Mouse (Mus musculus) spleen, postnatal 36 days (tissue): ENCODE data around the gene Rilpl1.
"Not testable (repeated sequence)": the region's sequence is repeated elsewhere in the genome, so short reads cannot be mapped to it uniquely, and the experiment has no call there.

Experiments
- DNase-seq, 2 experiments: peaks; one replicate each; pipeline ENCODE4 v3.0.0; 2022; ENCODE audit warnings: low spot score in 2 of 2, mixed read lengths in 1 of 2

Gene Rilpl1

GRCm38 (mm10) chr5:124529697-124530096 lies 1.5 kb downstream of the Rilpl1 start:
- no peak for DNase-seq

DNA sequence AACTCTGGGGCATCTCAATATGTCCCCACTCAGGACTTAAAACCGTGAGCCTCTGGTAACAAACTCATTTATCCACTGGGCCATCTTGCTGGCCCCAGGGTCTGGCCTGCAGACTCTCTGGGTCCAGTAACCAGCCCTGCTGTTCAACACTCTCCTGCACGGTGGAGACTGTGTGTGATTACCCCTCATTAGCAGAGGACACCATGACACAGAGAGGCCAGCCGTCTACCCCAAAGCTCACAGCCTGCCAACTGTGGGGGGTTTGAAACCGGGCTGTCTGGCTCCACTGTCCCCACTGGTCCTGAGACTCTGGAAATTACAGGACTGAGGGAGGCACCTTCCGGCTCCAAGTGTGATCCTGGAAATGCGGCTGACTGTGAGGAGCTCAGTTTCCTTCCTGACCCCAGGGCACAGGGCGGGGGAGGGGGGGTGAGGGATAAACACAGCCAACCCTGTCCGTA lies 2.0 kb downstream of the Rilpl1 start:
- DNase-seq = no peak

DNA sequence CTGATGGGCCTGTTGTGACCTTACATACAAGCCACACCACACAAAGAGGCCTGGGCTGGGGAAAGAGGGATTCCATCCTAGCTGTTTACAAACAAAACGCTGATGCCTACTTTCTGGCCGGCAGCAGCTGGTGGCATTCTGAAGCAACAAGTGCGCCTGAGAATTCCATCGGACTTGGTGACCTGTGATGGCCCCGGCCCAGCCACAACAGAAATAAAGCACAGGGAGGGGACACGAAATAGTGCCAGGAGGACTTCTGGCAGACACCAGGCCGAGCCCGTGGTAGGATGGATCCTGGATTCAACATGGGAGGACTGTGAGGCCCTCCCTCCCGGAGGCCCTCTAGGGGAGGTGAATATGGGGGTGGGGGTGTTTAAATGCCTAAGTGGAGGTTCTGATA lies 2.4 kb downstream of the Rilpl1 start:
- DNase-seq = no peak

- no peak for DNase-seq
These were observed 2.8 kb downstream of the Rilpl1 start for GRCm38 (mm10) chr5:124528351-124528750.

DNA sequence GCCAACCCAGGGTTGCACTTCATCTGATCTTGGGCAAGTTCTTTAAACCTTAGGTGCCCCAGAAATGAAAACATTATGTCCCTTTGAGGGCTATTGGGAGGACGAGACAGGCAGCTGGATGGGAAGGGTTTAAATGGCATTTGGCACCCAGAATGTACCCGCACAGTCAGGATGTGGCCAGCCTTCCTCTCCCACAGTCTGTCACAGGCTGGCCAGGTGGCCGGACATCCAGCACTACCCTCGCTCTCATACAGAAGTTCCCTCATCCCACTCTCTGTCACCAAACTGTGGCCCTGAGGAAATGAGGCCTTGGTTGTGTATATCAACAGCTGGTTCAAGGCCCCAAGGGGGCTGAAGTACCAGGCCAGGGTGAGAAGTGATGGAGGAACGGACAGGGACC lies 6.2 kb downstream of the Rilpl1 start:
- DNase-seq = no peak

DNA sequence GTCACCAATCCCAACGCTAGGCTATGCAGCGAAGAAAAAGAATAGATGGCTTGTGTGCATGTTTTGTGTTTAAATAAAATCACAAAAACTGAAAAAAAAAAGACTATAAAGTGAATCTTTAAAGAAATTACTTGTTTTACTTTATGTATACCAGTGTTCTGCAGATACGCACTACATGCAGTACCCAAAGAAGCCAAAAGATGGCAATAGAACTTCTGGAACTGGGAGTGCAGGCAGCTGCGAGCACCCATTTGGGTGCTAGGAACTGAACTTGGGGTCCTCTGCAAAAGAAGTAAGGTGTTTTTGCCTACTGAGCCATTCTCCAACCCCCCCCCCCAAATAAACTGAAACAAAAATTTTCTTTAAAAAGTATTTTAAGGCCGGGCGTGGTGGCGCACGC lies 8.2 kb downstream of the Rilpl1 start:
- DNase-seq = no peak

- peak; percentile 32 to 47 for DNase-seq
These were observed 9.6 kb downstream of the Rilpl1 start for GRCm38 (mm10) chr5:124521588-124521987.

DNA sequence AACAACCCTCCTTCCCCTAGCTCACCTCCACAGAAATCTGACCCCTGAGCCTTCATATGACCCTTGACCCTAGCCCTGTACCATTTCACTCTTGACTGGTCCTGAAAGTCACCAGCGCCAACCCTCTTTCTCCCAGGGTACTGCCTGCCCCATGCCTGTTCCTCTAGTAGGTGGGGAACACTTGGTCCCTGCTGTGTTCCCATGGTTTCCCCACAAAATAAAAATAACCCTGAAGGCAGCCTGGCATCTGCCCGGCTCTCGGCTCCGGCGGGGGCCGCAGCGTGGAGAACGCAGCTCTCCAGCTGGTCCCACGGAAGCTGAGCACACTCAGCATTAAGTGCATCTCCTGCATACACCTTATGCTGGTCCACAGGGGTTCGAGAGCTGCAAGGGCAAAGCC lies 12.5 kb downstream of the Rilpl1 start:
- no peak for DNase-seq

GRCm38 (mm10) chr5:124515789-124516188 lies 15.4 kb downstream of the Rilpl1 start:
- no peak for DNase-seq

- no peak for DNase-seq
These were observed 20.6 kb downstream of the Rilpl1 start for GRCm38 (mm10) chr5:124510536-124511050.

- DNase-seq = no peak
These were observed 21.4 kb downstream of the Rilpl1 start for GRCm38 (mm10) chr5:124509742-124510237.

GRCm38 (mm10) chr5:124509200-124509599 lies 22.0 kb downstream of the Rilpl1 start:
- no peak for DNase-seq

- DNase-seq = no peak
These were observed 24.3 kb downstream of the Rilpl1 start for GRCm38 (mm10) chr5:124506731-124507359.

DNA sequence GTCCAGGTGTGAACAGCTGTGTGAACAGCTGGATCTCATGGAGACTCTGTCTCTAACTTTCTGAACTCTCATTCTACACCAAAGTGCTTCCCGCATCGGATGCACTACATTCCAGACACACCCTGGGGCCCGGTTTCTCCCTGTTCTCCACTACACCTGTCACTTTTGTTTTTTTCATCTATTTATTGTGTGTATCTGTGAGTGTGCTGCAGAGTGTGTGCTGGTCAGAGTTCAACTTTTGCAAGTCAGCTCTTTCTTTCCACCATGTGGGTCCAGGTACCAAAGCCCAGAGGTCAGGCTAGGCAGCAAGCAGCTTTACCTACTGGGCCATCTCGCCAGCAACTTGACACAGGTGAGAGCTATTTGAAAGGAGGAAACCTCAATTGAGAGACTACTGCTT lies 26.0 kb downstream of the Rilpl1 start:
- no peak for DNase-seq

GRCm38 (mm10) chr5:124503742-124504141 lies 27.4 kb downstream of the Rilpl1 start:
- no peak for DNase-seq

GRCm38 (mm10) chr5:124501541-124501940 lies 29.6 kb downstream of the Rilpl1 start:
- DNase-seq = no peak

- no peak for DNase-seq
These were observed 30.6 kb downstream of the Rilpl1 start for GRCm38 (mm10) chr5:124500573-124500972.

DNA sequence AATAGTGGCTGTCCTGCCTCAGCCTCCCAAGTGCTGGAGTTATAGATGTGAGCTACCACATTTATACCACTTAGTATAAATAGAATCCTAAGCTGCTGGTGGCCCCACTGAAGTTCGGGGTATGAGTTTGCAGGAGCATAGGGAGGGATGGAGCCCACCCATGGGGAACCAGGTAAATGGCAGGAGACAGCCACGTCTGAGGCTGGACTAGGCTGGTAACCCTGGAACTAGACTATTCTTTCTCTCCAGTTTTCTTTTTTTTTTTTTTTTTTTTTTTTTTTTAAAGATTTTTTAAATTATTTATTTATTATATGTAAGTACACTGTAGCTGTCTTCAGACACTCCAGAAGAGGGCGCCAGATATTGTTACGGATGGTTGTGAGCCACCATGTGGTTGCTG lies 31.2 kb downstream of the Rilpl1 start:
- not testable (repeated sequence) for DNase-seq

- DNase-seq = no peak
These were observed 32.2 kb downstream of the Rilpl1 start for GRCm38 (mm10) chr5:124499001-124499400.

DNA sequence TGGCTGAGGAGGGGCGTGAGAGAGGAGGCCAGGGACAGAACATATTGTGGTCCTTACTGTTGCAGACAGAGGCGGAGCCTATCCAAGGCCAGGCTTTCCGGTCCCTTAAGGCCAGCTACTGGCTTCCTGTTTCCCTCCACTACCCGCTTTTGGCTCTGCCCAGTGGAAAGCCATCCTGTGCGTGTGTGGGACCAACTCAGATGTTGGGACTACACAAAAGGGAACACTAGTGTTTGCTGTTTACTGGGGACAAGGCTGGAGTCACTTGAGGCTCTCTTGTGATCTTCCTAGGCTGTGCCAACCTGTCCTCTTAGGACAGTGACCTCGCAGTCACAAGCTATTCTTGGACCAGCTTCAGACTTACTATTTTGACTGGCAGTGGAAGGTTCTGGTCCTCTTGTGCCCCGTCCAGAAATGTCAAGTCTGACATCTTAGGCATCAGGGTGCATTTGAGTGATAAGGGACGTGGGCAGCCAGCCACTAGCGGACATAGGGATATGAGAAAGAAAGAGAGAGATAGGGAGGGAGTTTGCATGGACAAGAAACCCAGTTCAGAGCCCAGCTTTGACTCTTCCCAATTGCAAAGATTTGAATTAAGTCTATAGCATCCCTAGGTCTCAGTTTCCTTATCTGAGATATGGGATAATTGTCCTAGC lies 32.8 kb downstream of the Rilpl1 start:
- peak; percentile 17 to 36 for DNase-seq

DNA sequence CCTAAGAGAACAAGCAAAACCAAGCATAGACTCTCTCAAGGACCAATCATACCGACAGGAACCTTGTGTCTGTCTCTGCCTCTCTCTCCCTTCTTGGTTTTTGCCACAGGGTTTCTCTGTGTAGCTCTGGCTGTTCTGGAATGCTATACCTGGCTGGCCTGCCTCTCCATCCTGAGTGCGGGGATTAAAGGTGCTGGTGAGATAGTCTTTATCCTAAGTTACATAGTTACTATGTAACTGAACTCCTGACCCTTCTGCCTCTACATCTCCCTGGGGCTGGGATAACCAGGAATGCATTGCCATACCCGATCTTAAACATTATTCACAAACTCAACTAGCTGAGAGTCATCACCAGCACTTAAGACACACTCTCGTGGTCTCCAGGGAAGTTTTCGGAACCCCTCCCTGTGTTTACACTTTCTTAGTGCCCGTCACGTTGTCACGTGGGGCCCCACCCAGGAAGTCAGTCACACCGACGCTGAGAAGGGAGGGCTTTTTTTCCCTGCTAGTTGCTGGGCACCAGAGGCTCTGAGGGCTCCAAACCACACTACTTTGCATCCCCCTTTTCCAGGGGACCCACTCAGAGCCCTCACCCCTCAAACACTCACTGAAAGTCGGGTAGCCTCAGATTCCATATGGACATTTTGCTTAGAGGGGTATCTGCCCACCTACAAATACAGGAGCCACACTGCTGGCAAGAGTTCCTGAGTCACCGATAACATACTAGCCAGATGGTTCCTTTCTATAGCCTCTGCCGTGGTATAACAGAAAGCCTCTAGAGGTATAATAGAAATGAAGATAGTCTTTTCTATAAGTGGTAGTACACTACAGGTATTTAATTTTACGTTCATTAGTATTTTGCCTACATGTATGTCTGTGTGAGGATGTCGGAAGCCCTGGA lies 34.3 kb downstream of the Rilpl1 start:
- peak; percentile 55 to 60 for DNase-seq

- no peak for DNase-seq
These were observed 35.6 kb downstream of the Rilpl1 start for GRCm38 (mm10) chr5:124495547-124495946.
